Mouse (Mus musculus): ENCODE measurements around the gene Dip2c. TPM values are rescaled to one million over a fixed set of nuclear protein-coding genes. Genes with fewer than 3 reads are reported as not detected.
A peak's percentile ranks its signal among the peaks of the same experiment; 100 is the strongest.

The Dip2c gene
- polyA plus RNA-seq, 1 experiment = 4.0 TPM

- Histone ChIP-seq H3K4me3 (ENCODE audit: control insufficient read depth, low read depth, low read length) (peak overlapping the region; percentile 94), H3K27ac (ENCODE audit: control insufficient read depth, insufficient read depth, low read depth, low read length) (peak overlapping the region; percentile 36; the same call in 1 of the 2 replicates), H3K4me1 (ENCODE audit: control insufficient read depth, insufficient read depth, low read length) (peaks cover 3% of the 10 kb centered on the region), H3K36me3 (ENCODE audit: control insufficient read depth, insufficient read depth, low read length) (no peaks in the 10 kb centered on the region), H3K27me3 (ENCODE audit: control insufficient read depth, insufficient read depth, low read length) (no peaks in the 10 kb centered on the region)
- no peak for TF ChIP-seq CTCF (IDR thresholded peaks at IDR 0.05; ENCODE audit: control insufficient read depth, insufficient read depth, insufficient replicate concordance, low read depth, low read length)
- TF ChIP-seq POLR2A (IDR thresholded peaks at IDR 0.05; ENCODE audit: control insufficient read depth, low read depth, low read length) = no peak
Observed at GRCm38 (mm10) chr13:9276856-9277620, 710 bp downstream of the Dip2c start.

- no peak overlapping the region for H3K27ac ChIP-seq (ENCODE audit: control insufficient read depth, insufficient read depth, low read depth, low read length)
- H3K4me3 ChIP-seq (ENCODE audit: control insufficient read depth, low read depth, low read length) = peak overlapping the region; percentile 94
- H3K27me3 ChIP-seq (ENCODE audit: control insufficient read depth, insufficient read depth, low read length) = no peaks in the 10 kb centered on the region
- TF ChIP-seq CTCF (IDR thresholded peaks at IDR 0.05; ENCODE audit: control insufficient read depth, insufficient read depth, insufficient replicate concordance, low read depth, low read length) = 0 out of 2 replicates have a peak, but pooled peaks have one; percentile 3
- TF ChIP-seq POLR2A (IDR thresholded peaks at IDR 0.05; ENCODE audit: control insufficient read depth, low read depth, low read length) = no peak
- H3K36me3 ChIP-seq (ENCODE audit: control insufficient read depth, insufficient read depth, low read length) = no peaks in the 10 kb centered on the region
- H3K4me1 ChIP-seq (ENCODE audit: control insufficient read depth, insufficient read depth, low read length) = peaks cover 3% of the 10 kb centered on the region
Observed at GRCm38 (mm10) chr13:9277621-9277960, 1.3 kb downstream of the Dip2c start.

GRCm38 (mm10) chr13:9278636-9279035 is 2.3 kb downstream of the Dip2c start:
- TF ChIP-seq CTCF (IDR thresholded peaks at IDR 0.05; ENCODE audit: control insufficient read depth, insufficient read depth, insufficient replicate concordance, low read depth, low read length) = no peak
- TF ChIP-seq POLR2A (IDR thresholded peaks at IDR 0.05; ENCODE audit: control insufficient read depth, low read depth, low read length) = no peak
- Histone ChIP-seq H3K36me3 (ENCODE audit: control insufficient read depth, insufficient read depth, low read length) (no peaks in the 10 kb centered on the region), H3K27ac (ENCODE audit: control insufficient read depth, insufficient read depth, low read depth, low read length) (no peak overlapping the region), H3K27me3 (ENCODE audit: control insufficient read depth, insufficient read depth, low read length) (no peaks in the 10 kb centered on the region), H3K4me3 (ENCODE audit: control insufficient read depth, low read depth, low read length) (no peak overlapping the region), H3K4me1 (ENCODE audit: control insufficient read depth, insufficient read depth, low read length) (peaks cover 3% of the 10 kb centered on the region)

DNA sequence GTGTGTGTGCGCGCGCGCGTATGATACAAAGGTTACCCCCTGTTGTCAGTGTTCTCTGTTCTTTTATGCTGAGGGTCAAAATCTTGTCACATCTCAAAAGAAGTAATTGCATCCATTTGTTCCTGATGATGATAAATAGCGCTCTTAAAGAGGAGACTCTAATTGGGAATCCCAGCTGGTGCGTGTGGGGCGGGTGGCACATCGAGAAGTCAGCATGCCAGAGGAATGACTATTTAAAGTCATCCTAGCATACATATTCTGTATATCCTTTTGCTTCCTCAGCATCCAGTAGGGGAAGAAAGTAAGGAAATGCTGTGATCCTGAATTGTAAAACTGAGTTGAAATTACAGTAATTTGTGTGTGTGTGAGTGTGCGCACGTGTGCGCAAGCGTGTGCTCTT is 6.7 kb downstream of the Dip2c start:
- no peak for TF ChIP-seq POLR2A (IDR thresholded peaks at IDR 0.05; ENCODE audit: control insufficient read depth, low read depth, low read length)
- Histone ChIP-seq H3K36me3 (ENCODE audit: control insufficient read depth, insufficient read depth, low read length) (no peaks in the 10 kb centered on the region), H3K27me3 (ENCODE audit: control insufficient read depth, insufficient read depth, low read length) (no peaks in the 10 kb centered on the region), H3K4me3 (ENCODE audit: control insufficient read depth, low read depth, low read length) (no peak overlapping the region), H3K27ac (ENCODE audit: control insufficient read depth, insufficient read depth, low read depth, low read length) (no peak overlapping the region), H3K4me1 (ENCODE audit: control insufficient read depth, insufficient read depth, low read length) (no peaks in the 10 kb centered on the region)

DNA sequence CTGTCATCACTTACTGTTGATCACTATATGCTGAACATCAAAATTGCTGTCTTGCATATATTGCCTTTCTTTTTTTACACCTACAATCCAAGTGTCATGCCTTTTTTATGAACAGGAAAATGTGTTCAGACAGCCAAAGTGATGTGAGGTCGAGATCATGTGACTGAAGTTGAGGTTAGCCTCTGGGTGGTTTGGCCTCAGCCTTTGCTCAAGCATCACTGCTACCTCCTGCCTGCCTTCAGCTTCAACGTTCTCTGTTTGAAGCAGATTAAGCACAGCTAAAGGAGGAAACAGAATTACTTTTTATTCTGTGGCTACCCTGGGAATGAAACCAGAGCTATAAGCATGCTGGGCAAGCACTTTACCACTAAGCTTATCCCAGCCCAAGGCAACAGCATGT is 13.6 kb downstream of the Dip2c start:
- H3K36me3 ChIP-seq (ENCODE audit: control insufficient read depth, insufficient read depth, low read length) = no peaks in the 10 kb centered on the region

DNA sequence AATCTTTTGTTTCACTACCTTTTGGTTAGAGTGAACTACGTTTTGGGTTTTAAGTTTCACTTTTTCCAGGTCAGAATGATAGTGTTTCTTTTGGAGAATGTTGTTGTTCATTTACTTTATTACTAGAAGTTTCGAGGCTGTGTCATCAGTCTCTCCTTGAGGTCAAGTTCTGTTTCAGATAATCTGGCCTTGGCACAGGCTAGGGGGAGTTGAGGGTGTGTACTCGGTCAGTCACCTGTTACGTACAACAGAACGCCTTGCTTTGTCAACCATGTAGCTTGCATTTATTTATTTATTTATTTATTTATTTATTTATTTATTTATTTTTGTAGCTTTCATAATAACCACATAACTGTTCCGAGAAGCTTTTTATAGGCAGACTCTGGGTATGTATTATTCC is 20.0 kb downstream of the Dip2c start:
- H3K4me1 ChIP-seq (ENCODE audit: control insufficient read depth, insufficient read depth, low read length) = no peaks in the 10 kb centered on the region
- no peaks in the 10 kb centered on the region for H3K27me3 ChIP-seq (ENCODE audit: control insufficient read depth, insufficient read depth, low read length)
- no peak overlapping the region for H3K4me3 ChIP-seq (ENCODE audit: control insufficient read depth, low read depth, low read length)
- no peaks in the 10 kb centered on the region for H3K36me3 ChIP-seq (ENCODE audit: control insufficient read depth, insufficient read depth, low read length)
- H3K27ac ChIP-seq (ENCODE audit: control insufficient read depth, insufficient read depth, low read depth, low read length) = no peak overlapping the region
- no peak for TF ChIP-seq POLR2A (IDR thresholded peaks at IDR 0.05; ENCODE audit: control insufficient read depth, low read depth, low read length)
- TF ChIP-seq CTCF (IDR thresholded peaks at IDR 0.05; ENCODE audit: control insufficient read depth, insufficient read depth, insufficient replicate concordance, low read depth, low read length) = no peak

More for the DNA sequence above, 13.6 kb downstream of the Dip2c start:
- no peak overlapping the region for H3K27ac ChIP-seq (ENCODE audit: control insufficient read depth, insufficient read depth, low read depth, low read length)
- no peaks in the 10 kb centered on the region for H3K4me1 ChIP-seq (ENCODE audit: control insufficient read depth, insufficient read depth, low read length)
- no peak overlapping the region for H3K4me3 ChIP-seq (ENCODE audit: control insufficient read depth, low read depth, low read length)
- TF ChIP-seq CTCF (IDR thresholded peaks at IDR 0.05; ENCODE audit: control insufficient read depth, insufficient read depth, insufficient replicate concordance, low read depth, low read length) = no peak
- TF ChIP-seq POLR2A (IDR thresholded peaks at IDR 0.05; ENCODE audit: control insufficient read depth, low read depth, low read length) = no peak
- H3K27me3 ChIP-seq (ENCODE audit: control insufficient read depth, insufficient read depth, low read length) = no peaks in the 10 kb centered on the region

- H3K36me3 ChIP-seq (ENCODE audit: control insufficient read depth, insufficient read depth, low read length) = no peaks in the 10 kb centered on the region
- no peak for TF ChIP-seq POLR2A (IDR thresholded peaks at IDR 0.05; ENCODE audit: control insufficient read depth, low read depth, low read length)
- no peak overlapping the region for H3K27ac ChIP-seq (ENCODE audit: control insufficient read depth, insufficient read depth, low read depth, low read length)
- H3K4me1 ChIP-seq (ENCODE audit: control insufficient read depth, insufficient read depth, low read length) = no peaks in the 10 kb centered on the region
- no peak overlapping the region for H3K4me3 ChIP-seq (ENCODE audit: control insufficient read depth, low read depth, low read length)
- H3K27me3 ChIP-seq (ENCODE audit: control insufficient read depth, insufficient read depth, low read length) = no peaks in the 10 kb centered on the region
Observed at GRCm38 (mm10) chr13:9297266-9297665, 20.9 kb downstream of the Dip2c start.

DNA sequence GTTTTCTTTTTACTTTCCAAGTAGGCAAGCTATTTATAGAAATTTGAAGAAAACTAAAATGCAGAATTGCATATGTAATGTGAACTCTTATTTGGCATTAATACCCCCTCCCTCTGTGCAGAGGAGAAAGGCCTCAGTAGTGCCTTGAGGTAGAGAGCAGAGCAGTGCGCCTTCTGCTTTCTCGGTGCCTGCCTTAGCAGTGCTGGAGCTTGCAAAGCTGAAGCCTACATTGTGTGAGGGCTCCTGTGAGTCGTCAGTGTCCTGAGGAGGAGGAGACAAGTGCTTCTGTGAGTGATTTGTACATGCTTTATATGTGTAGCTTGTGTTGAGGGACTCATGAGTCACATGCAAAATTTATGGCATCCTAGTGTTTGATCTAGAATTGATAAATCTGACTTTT is 21.4 kb downstream of the Dip2c start:
- no peak for TF ChIP-seq POLR2A (IDR thresholded peaks at IDR 0.05; ENCODE audit: control insufficient read depth, low read depth, low read length)
- no peak for TF ChIP-seq CTCF (IDR thresholded peaks at IDR 0.05; ENCODE audit: control insufficient read depth, insufficient read depth, insufficient replicate concordance, low read depth, low read length)
- no peaks in the 10 kb centered on the region for H3K36me3 ChIP-seq (ENCODE audit: control insufficient read depth, insufficient read depth, low read length)
- no peaks in the 10 kb centered on the region for H3K4me1 ChIP-seq (ENCODE audit: control insufficient read depth, insufficient read depth, low read length)
- H3K27ac ChIP-seq (ENCODE audit: control insufficient read depth, insufficient read depth, low read depth, low read length) = no peak overlapping the region
- H3K4me3 ChIP-seq (ENCODE audit: control insufficient read depth, low read depth, low read length) = no peak overlapping the region
- H3K27me3 ChIP-seq (ENCODE audit: control insufficient read depth, insufficient read depth, low read length) = no peaks in the 10 kb centered on the region
